Mouse (Mus musculus) heart, postnatal 36 days (tissue): ENCODE data around the gene Cnot2. TPM values are rescaled to one million over a fixed set of nuclear protein-coding genes. Genes with fewer than 3 reads are reported as not detected.
A peak's percentile ranks its signal among the peaks of the same experiment; 100 is the strongest.
"Not testable (repeated sequence)": the region's sequence is repeated elsewhere in the genome, so short reads cannot be mapped to it uniquely, and the experiment has no call there.

Source experiments
- DNase-seq, 2 experiments: peaks; one replicate each; pipeline ENCODE4 v3.0.0; 2021 to 2022
- intact Hi-C: fragments of 180-260 bp; cut with DNase I; formaldehyde crosslinking; loops from one replicate; pipeline ENCODE4 v1.15.1; 2025
- total RNA-seq, 2 experiments: library from RNA; stranded (reverse); gene quantifications; 2 replicates each; pipeline ENCODE4 v1.2.3; 2021

Gene Cnot2
- 10 to 100 TPM; 37.3 to 41.9 TPM for total RNA-seq

GRCm38 (mm10) chr10:116581369-116581718, at the start of gene Cnot2:
Cnot2 (minus strand) TSS chr10:116581511.
- intact Hi-C loops: loop anchor here (5.0 to 10.0 kb wide), 4 partner anchors 49 to 377 kb away; no protein-coding TSS in a partner anchor
- DNase-seq: peak; percentile 94 to 96

GRCm38 (mm10) chr10:116628926-116629325, 47.6 kb upstream of the Cnot2 start:
- DNase-seq: no peak
- intact Hi-C loops: no loop called here

GRCm38 (mm10) chr10:116626009-116626408, 44.7 kb upstream of the Cnot2 start:
- no peak for DNase-seq
- intact Hi-C loops: no loop called here

GRCm38 (mm10) chr10:116613250-116613649, 31.9 kb upstream of the Cnot2 start:
- DNase-seq, intact Hi-C loops: not testable (repeated sequence)

GRCm38 (mm10) chr10:116604905-116605162, 23.5 kb upstream of the Cnot2 start:
- intact Hi-C loops: no loop called here
- DNase-seq: no peak

- no peak for DNase-seq
- intact Hi-C loops: no loop called here
Measured at GRCm38 (mm10) chr10:116604081-116604904, 23.0 kb upstream of the Cnot2 start.

- intact Hi-C loops: no loop called here
- no peak for DNase-seq
Measured at GRCm38 (mm10) chr10:116599056-116599850, 17.9 kb upstream of the Cnot2 start.

GRCm38 (mm10) chr10:116582738-116583137, 1.4 kb upstream of the Cnot2 start:
- intact Hi-C loops: loop anchor here (5.0 to 10.0 kb wide), 4 partner anchors 50 to 378 kb away; no protein-coding TSS in a partner anchor

GRCm38 (mm10) chr10:116581719-116582481, 589 bp upstream of the Cnot2 start:
- peak in 1 of 2 experiments; percentile 56 for DNase-seq
- intact Hi-C loops: loop anchor here (5.0 to 10.0 kb wide), 4 partner anchors 50 to 377 kb away; no protein-coding TSS in a partner anchor

More at GRCm38 (mm10) chr10:116582738-116583137, 1.4 kb upstream of the Cnot2 start:
- peak; percentile 20 for DNase-seq

GRCm38 (mm10) chr10:116580591-116581358, 536 bp downstream of the Cnot2 start:
- intact Hi-C loops: loop anchor here (5.0 to 10.0 kb wide), 4 partner anchors 48 to 376 kb away; no protein-coding TSS in a partner anchor
- DNase-seq: peak; percentile 32

GRCm38 (mm10) chr10:116579478-116579877, 1.8 kb downstream of the Cnot2 start:
- DNase-seq: no peak
- intact Hi-C loops: no loop called here

GRCm38 (mm10) chr10:116578375-116578774, 2.9 kb downstream of the Cnot2 start:
- intact Hi-C loops: no loop called here

GRCm38 (mm10) chr10:116577181-116577580, 4.1 kb downstream of the Cnot2 start:
- DNase-seq: no peak
- intact Hi-C loops: no loop called here

More at GRCm38 (mm10) chr10:116578375-116578774, 2.9 kb downstream of the Cnot2 start:
- no peak for DNase-seq

GRCm38 (mm10) chr10:116576071-116576470, 5.2 kb downstream of the Cnot2 start:
- DNase-seq, intact Hi-C loops: not testable (repeated sequence)

- no peak for DNase-seq
- intact Hi-C loops: no loop called here
Measured at GRCm38 (mm10) chr10:116570526-116570925, 10.8 kb downstream of the Cnot2 start.

- intact Hi-C loops: no loop called here
Measured at GRCm38 (mm10) chr10:116568539-116568938, 12.8 kb downstream of the Cnot2 start.

GRCm38 (mm10) chr10:116567491-116568405, 13.6 kb downstream of the Cnot2 start:
- DNase-seq: no peak
- intact Hi-C loops: no loop called here

More at GRCm38 (mm10) chr10:116568539-116568938, 12.8 kb downstream of the Cnot2 start:
- DNase-seq: no peak

- intact Hi-C loops, DNase-seq: not testable (repeated sequence)
Measured at GRCm38 (mm10) chr10:116566492-116566891, 14.8 kb downstream of the Cnot2 start.
